Mouse (Mus musculus) MN1 (cell line): ENCODE measurements around the gene Olig3.
"Not testable (repeated sequence)": the region's sequence is repeated elsewhere in the genome, so short reads cannot be mapped to it uniquely, and the experiment has no call there.

Source experiments
- DNase-seq: peaks from one replicate; pipeline ENCODE4 v3.0.0-alpha.2; 2016; ENCODE audit warnings: low spot score

The Olig3 gene

GRCm38 (mm10) chr10:19361539-19362293, 5.4 kb downstream of the Olig3 start:
- no peak for DNase-seq

DNA sequence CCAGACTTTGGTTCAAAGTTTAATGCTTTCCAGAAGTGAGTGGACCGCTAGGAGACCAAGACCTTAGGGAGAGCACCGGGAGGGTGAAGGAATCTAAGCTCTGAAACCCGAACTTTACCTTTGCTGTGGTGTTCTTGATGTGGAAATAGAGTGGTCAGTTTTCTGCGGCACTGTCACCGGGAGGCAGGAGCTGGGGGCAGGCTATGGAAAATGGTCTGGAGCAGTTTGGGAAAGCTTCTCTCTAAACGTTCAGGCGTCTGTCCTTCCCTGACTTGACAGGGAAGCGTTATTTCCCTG, 5.9 kb downstream of the Olig3 start:
- DNase-seq: no peak

- DNase-seq: no peak
These were observed 6.5 kb downstream of the Olig3 start for GRCm38 (mm10) chr10:19362861-19363260.

- DNase-seq: no peak
These were observed 7.0 kb downstream of the Olig3 start for GRCm38 (mm10) chr10:19363365-19363764.

GRCm38 (mm10) chr10:19369143-19369542, 12.8 kb downstream of the Olig3 start:
- no peak for DNase-seq

- no peak for DNase-seq
These were observed 13.8 kb downstream of the Olig3 start for GRCm38 (mm10) chr10:19370146-19370545.

- no peak for DNase-seq
These were observed 15.9 kb downstream of the Olig3 start for GRCm38 (mm10) chr10:19372263-19372662.

GRCm38 (mm10) chr10:19373797-19374196, 17.5 kb downstream of the Olig3 start:
- DNase-seq: no peak

DNA sequence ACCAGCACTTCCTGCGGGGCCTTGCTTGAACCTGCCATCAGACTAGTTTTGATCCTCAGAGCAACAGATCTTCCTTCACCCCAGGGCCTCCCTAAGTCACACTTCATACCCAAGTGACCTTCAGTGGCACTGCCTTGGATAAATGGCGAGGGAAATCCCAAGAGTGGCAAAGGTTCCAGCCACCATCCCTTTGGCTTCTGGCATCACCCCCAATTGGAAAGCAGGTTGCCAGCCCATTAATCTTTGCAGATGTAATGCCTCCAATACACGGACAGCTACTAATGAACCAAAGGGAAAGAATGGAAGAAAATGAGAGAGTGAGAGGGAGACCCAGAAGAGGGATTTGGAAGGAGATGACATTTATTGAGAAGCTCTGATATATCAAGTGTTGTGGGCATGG, 18.0 kb downstream of the Olig3 start:
- no peak for DNase-seq

- DNase-seq: no peak
These were observed 19.5 kb downstream of the Olig3 start for GRCm38 (mm10) chr10:19375838-19376237.

- DNase-seq: not testable (repeated sequence)
These were observed 24.6 kb downstream of the Olig3 start for GRCm38 (mm10) chr10:19380971-19381370.

DNA sequence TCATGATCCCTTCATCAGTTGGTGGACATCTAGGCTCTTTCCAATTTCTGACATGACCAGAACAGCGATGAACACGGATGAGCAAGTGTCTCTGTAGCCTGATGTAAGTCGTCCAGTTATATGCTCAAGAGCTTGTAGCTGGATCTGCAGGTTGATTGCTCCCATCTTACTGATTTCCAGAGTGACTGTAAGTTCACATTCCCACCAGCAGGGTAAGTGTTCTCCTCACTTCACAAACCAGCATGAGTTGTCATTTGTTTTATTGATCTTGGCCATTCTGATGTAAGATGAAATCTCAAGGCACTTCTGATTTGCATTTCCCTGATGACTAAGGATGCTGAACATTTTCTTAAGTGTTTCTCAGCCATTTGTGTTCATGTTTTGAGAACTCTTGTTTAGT, 27.8 kb downstream of the Olig3 start:
- DNase-seq: no peak

DNA sequence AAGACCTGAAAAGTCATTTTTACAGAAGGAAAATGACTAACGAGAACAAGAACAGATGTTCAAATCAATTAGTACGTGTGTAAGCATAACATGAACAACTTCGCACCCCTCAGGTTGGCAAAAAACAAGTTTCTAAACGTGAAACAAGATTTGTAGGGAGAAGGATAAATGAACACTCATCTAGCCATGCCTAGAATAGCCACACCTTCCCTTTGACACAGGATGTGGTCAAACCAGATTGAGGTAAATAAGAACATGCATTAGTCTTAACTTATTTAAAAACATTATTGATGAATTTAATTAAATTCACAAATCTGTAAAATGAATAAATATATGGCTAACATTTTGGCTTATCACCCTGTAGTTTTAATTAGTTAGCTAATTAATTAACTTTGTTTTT, 35.5 kb downstream of the Olig3 start:
- no peak for DNase-seq

DNA sequence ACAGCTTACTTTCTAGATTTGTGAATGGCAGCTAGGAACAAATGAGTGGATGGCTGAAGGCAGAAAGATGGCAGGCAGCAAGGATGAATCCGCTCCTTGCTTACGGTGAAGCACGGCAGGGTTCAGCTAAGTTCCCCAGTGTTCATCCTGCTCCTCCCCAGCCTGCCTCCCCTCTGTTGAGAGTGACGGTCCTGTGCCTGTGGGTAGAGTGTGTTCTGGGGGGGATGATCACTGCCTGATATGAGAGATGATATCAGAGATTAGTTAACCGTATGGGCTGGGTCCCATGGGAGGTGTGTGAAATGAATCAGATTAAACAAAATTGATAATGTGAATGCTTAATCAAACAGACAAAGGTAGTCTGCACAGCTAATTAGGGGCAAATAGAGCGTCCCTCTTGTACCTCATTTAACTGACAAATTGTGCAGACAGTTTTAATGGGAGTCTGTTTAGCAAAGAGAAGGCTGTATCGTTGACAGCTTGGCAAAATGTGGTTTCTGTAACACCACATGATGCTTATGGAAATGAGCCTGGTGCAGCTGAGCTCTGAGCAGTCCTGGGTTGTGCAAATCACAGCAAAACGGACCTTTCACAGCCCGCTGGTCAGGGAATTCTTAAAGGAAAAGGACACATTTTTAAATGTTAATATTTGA, 40.3 kb downstream of the Olig3 start:
- no peak for DNase-seq

DNA sequence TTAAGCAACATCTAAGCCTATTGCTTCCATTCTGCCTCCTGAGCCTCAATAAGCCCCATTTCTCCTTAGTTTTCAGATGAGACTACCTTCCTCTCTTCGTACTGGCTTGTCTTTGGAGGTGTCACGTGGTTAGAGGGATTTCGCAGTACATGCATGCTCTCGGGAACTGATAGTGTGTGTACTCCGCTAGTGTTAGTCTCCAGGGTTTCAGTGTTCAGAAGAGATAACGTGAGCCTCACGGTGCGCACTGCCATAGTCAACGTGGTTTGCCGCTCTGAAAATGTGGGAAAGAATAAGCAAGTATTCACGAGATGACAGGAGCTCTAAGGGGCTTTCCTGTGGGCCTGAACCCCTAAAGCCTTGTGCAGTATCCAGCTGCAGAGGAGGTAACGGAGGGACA, 41.1 kb downstream of the Olig3 start:
- no peak for DNase-seq

DNA sequence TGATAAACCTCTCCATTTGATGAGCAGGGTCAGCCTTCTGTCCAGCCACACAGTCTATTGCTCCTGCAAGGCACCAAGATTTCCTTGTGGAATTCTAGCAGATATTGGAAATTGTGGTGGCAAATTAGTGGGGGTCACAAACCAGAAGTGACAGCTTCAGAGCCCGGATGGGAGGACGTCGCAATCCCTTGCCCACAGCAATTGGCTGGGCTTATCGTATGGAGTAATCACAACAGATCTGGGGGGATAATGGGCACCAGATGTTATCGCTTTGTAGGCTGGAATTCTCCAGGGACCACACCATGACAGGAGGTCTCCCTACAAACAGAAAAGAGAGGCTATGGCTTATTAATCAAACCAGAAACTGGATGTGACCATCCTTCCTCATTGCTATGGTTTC, 44.8 kb downstream of the Olig3 start:
- no peak for DNase-seq

DNA sequence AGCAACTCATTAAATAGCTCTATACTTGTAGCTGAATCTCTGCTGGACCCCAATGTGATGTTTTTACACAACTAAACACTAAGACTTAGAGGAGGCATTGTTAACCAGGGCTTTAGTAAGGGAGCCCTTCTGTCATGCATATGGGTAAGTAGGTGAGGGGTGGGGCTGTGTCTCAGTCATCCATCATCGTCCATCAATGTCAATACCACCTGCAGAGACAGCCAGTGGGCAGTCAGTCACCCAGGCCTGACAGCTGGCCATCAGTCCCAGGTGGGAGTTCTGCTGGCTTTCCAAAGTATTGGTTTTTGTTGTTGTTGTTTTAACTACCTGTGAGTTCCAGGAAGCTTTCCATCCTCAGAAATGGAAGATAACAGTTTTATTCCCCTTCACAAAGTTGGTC, 48.1 kb downstream of the Olig3 start:
- DNase-seq: no peak

DNA sequence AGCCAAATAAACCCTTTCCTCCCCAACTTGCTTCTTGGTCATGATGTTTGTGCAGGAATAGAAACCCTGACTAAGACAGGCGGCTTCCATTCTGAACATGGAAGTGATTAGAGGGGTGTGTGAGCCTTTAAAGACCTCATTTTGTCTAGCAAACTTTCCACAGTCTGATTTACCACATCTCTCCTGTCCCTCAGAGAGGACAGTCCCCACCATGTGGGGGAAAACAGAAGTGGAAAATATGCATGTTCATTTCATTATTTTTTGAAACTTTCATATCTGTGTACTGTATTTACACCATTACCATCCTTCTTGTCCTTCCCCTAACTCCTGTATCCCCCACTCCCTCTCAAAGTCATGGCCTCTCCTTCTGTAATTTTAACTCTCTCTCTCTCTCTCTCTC, 49.6 kb downstream of the Olig3 start:
- DNase-seq: no peak

GRCm38 (mm10) chr10:19407168-19407567, 50.8 kb downstream of the Olig3 start:
- DNase-seq: no peak
